8 mouse cellular contexts compared by ENCODE assay signal in genomic region chr9:55327234-55327615, GRCm38 (mm10). TPM values are rescaled to one million over a fixed set of nuclear protein-coding genes. Genes with fewer than 3 reads are reported as not detected.
DNase-seq lines count a peak whose midpoint lies in the region; ATAC-seq and TF ChIP-seq lines count a peak whose summit lies in the region.

No protein-coding gene starts in this region.

- no peaks in the 10 kb centered on the region; a peak in 1 of 4 replicates for H3K4me1 ChIP-seq in heart, embryonic 14.5 days (ENCODE audit: control insufficient read depth in 2 of 2, insufficient read depth in 2 of 2, low read length in 2 of 2)
- H3K4me1 ChIP-seq in cortical plate, adult 2 months (ENCODE audit: control insufficient read depth, insufficient read depth, low read length), result no peaks in the 10 kb centered on the region; the same call in 1 of the 2 replicates
- H3K4me1 ChIP-seq in hindbrain, embryonic 11.5 days (replicated peaks; ENCODE audit: control insufficient read depth, insufficient read depth, low read length), result no peaks in the 10 kb centered on the region
- H3K4me1 ChIP-seq in megakaryocyte, embryonic 14.5 days, result peaks cover 26% of the 10 kb centered on the region
- H3K4me1 ChIP-seq in stomach, embryonic 14.5 days (ENCODE audit: control insufficient read depth, insufficient read depth, low read length), result 0 out of 2 replicates have a peak, but pooled peaks cover 5% of the 10 kb centered on the region

- no peak for DNase-seq in heart, postnatal 25 days (ENCODE audit: low spot score)
- DNase-seq in CD8-positive naive resting alpha-beta T cell, adult 2 months (ENCODE audit: low read depth in 2 of 2, low spot score in 2 of 2), result peak; percentile 12 to 20
- DNase-seq in hindbrain, embryonic 11.5 days (ENCODE audit: low spot score), result no peak

- TF ChIP-seq POLR2A in cortical plate, adult 2 months (IDR thresholded peaks at IDR 0.05; ENCODE audit: extremely low read depth, insufficient read depth, low read length), result no peak

- intact Hi-C loops in heart, postnatal 25 days (cut with DNase I), result loop anchor here (5.0 kb wide), 1 partner anchor 180 kb away; the partner anchor contains the start of gene Ube2q2

- peak overlapping the region; percentile 50 to 71 for H3K4me3 ChIP-seq in heart, embryonic 14.5 days (ENCODE audit: control insufficient read depth in 1 of 2, insufficient read depth in 1 of 2, low read depth in 1 of 2, low read length in 2 of 2)
- H3K4me3 ChIP-seq in cortical plate, adult 2 months (ENCODE audit: insufficient read depth, low read length), result peak overlapping the region; percentile 92
- peak overlapping the region; percentile 65 for H3K4me3 ChIP-seq in hindbrain, embryonic 11.5 days (ENCODE audit: low read depth, low read length)
- H3K4me3 ChIP-seq in megakaryocyte, embryonic 14.5 days (replicated peaks), result peak overlapping the region; percentile 95
- H3K4me3 ChIP-seq in stomach, embryonic 14.5 days (ENCODE audit: low read depth, low read length), result peak overlapping the region; percentile 67

- H3K9ac ChIP-seq in heart, embryonic 14.5 days (ENCODE audit: low read length), result peak overlapping the region; percentile 83
- peak overlapping the region; percentile 31 for H3K9ac ChIP-seq in hindbrain, embryonic 11.5 days (ENCODE audit: low read depth, low read length)
- peak overlapping the region; percentile 28 for H3K9ac ChIP-seq in stomach, embryonic 14.5 days (replicated peaks; ENCODE audit: low read depth, low read length)

- no peak for ATAC-seq in heart, embryonic 14.5 days (ENCODE audit: insufficient number of reproducible peaks, insufficient read depth, low FRiP score, low read depth)
- ATAC-seq in hindbrain, embryonic 11.5 days (ENCODE audit: low FRiP score), result peak; percentile 36; the same call in 1 of the 2 replicates
- no peak for ATAC-seq in stomach, embryonic 14.5 days (ENCODE audit: insufficient number of reproducible peaks, insufficient read depth, low FRiP score, low read depth)
- ATAC-seq in monocyte, adult 5-6 weeks (replicated peaks; ENCODE audit: insufficient number of reproducible peaks, low FRiP score, low TSS enrichment, poor library complexity, severe bottlenecking), result no peak

- peaks cover 71% of the 10 kb centered on the region for H3K27me3 ChIP-seq in heart, embryonic 14.5 days (ENCODE audit: control insufficient read depth, insufficient read depth, low read length)
- H3K27me3 ChIP-seq in hindbrain, embryonic 11.5 days (ENCODE audit: control insufficient read depth, insufficient read depth, low read length), result peaks cover 7% of the 10 kb centered on the region; the same call in 1 of the 2 replicates
- H3K27me3 ChIP-seq in megakaryocyte, embryonic 14.5 days (replicated peaks), result peaks cover 88% of the 10 kb centered on the region
- peaks cover 13% of the 10 kb centered on the region; the same call in 1 of the 2 replicates for H3K27me3 ChIP-seq in stomach, embryonic 14.5 days (ENCODE audit: control insufficient read depth, insufficient read depth, low read length)

- peak overlapping the region; percentile 94 for H3K4me2 ChIP-seq in heart, embryonic 14.5 days (ENCODE audit: low read length)
- peak overlapping the region; percentile 84 for H3K4me2 ChIP-seq in hindbrain, embryonic 11.5 days (replicated peaks; ENCODE audit: low read depth, low read length)
- peak overlapping the region; percentile 82 for H3K4me2 ChIP-seq in stomach, embryonic 14.5 days (replicated peaks; ENCODE audit: low read depth, low read length)

- no peaks in the 10 kb centered on the region for H3K9me3 ChIP-seq in heart, embryonic 14.5 days (ENCODE audit: control insufficient read depth, low read length)
- no peaks in the 10 kb centered on the region for H3K9me3 ChIP-seq in hindbrain, embryonic 11.5 days (ENCODE audit: control insufficient read depth, low read length)
- H3K9me3 ChIP-seq in megakaryocyte, embryonic 14.5 days, result no peaks in the 10 kb centered on the region
- H3K9me3 ChIP-seq in stomach, embryonic 14.5 days (ENCODE audit: control insufficient read depth, low read depth, low read length), result no peaks in the 10 kb centered on the region

- TF ChIP-seq CTCF in cortical plate, adult 2 months (IDR thresholded peaks at IDR 0.05; ENCODE audit: extremely low read depth, insufficient read depth, low read length), result no peak

- WGBS in heart, embryonic 14.5 days, result under 1% methylated on average over 13 of the region's 13 CpGs
- WGBS in hindbrain, embryonic 11.5 days, result 1% methylated on average over 13 of the region's 13 CpGs
- 3% methylated on average over 13 of the region's 13 CpGs for WGBS in stomach, embryonic 14.5 days

- no peak overlapping the region for H3K27ac ChIP-seq in heart, embryonic 14.5 days (replicated peaks in 1 of 2; ENCODE audit: control insufficient read depth in 1 of 2, insufficient read depth in 1 of 2, low read depth in 2 of 2, low read length in 2 of 2)
- no peak overlapping the region for H3K27ac ChIP-seq in cortical plate, adult 2 months (ENCODE audit: insufficient read depth, low read length)
- H3K27ac ChIP-seq in hindbrain, embryonic 11.5 days (ENCODE audit: low read depth, low read length), result no peak overlapping the region
- no peak overlapping the region for H3K27ac ChIP-seq in stomach, embryonic 14.5 days (ENCODE audit: low read length)

- no peaks in the 10 kb centered on the region for H3K36me3 ChIP-seq in heart, embryonic 14.5 days (ENCODE audit: control insufficient read depth, insufficient read depth, low read length)
- H3K36me3 ChIP-seq in hindbrain, embryonic 11.5 days (ENCODE audit: control insufficient read depth, insufficient read depth, low read length), result no peaks in the 10 kb centered on the region
- no peaks in the 10 kb centered on the region for H3K36me3 ChIP-seq in megakaryocyte, embryonic 14.5 days (replicated peaks; ENCODE audit: low read length)
- no peaks in the 10 kb centered on the region for H3K36me3 ChIP-seq in stomach, embryonic 14.5 days (ENCODE audit: control insufficient read depth, insufficient read depth, low read length)

RNA-seq across cellular contexts. Expression of gene Tmem266, which starts 0.5 kb away (rescaled TPM):
- 0.16 TPM in 1 of 2 replicates, not detected in the other for polyA plus RNA-seq in heart, embryonic 14.5 days (2014; fragmentation: Nextera tagmentation; extraction: Ambion mirVana)
- 1 to 10 TPM; 1.8 to 1.9 TPM for total RNA-seq in heart, postnatal 25 days (2021)
- polyA plus RNA-seq in cortical plate, adult 2 months (2012; rRNA removed), result 6.3 and 6.5 TPM in 2 replicates
- 0.66 and 0.85 TPM in 2 replicates for polyA plus RNA-seq in hindbrain, embryonic 11.5 days (2014; fragmentation: Nextera tagmentation; extraction: Ambion mirVana)
- polyA plus RNA-seq in megakaryocyte, embryonic 14.5 days (2012; ENCODE audit: insufficient read depth, low replicate concordance), result 0.07 TPM in 1 of 2 replicates, not detected in the other
- polyA plus RNA-seq in stomach, embryonic 14.5 days (2014; fragmentation: Nextera tagmentation; extraction: Ambion mirVana), result 0.62 and 0.94 TPM in 2 replicates
- not detected in 3 replicates for total RNA-seq in monocyte, adult 5-6 weeks (2017)

RNA-seq across cellular contexts. Expression of gene Nrg4, which starts 0.6 kb away (rescaled TPM):
- polyA plus RNA-seq in heart, embryonic 14.5 days (2014; fragmentation: Nextera tagmentation; extraction: Ambion mirVana), result 1.7 and 2.0 TPM in 2 replicates
- 1 to 10 TPM; 1.2 TPM for total RNA-seq in heart, postnatal 25 days (2021)
- polyA plus RNA-seq in cortical plate, adult 2 months (2012; rRNA removed), result 1.2 and 1.9 TPM in 2 replicates
- polyA plus RNA-seq in hindbrain, embryonic 11.5 days (2014; fragmentation: Nextera tagmentation; extraction: Ambion mirVana), result 1.3 and 1.8 TPM in 2 replicates
- polyA plus RNA-seq in megakaryocyte, embryonic 14.5 days (2012; ENCODE audit: insufficient read depth, low replicate concordance), result 0.26 TPM in 1 of 2 replicates, not detected in the other
- 1.1 and 2.0 TPM in 2 replicates for polyA plus RNA-seq in stomach, embryonic 14.5 days (2014; fragmentation: Nextera tagmentation; extraction: Ambion mirVana)
- total RNA-seq in monocyte, adult 5-6 weeks (2017), result 1.4 to 4.7 TPM in 2 of 3 replicates, not detected in the other

Comparison
In these comparisons a context has a peak if more than half of its experiments do, and no peak if none do; other contexts are left out.
1. H3K9ac ChIP-seq: peak in every context shown above with its lines; median percentile 83 in heart, embryonic 14.5 days; 31 in hindbrain, embryonic 11.5 days; 28 in stomach, embryonic 14.5 days.
2. DNase-seq: peak in CD8-positive naive resting alpha-beta T cell, adult 2 months (2 of 2); none in heart, postnatal 25 days (single experiment) and hindbrain, embryonic 11.5 days (single experiment).
3. Peak in every context shown above with its lines, with median percentiles within 50 percentile points of each other: H3K4me2 ChIP-seq and H3K4me3 ChIP-seq.